Mouse (Mus musculus) stomach, embryonic 15.5 days (tissue): ENCODE measurements around the gene Tmprss15. TPM values are rescaled to one million over a fixed set of nuclear protein-coding genes. Genes with fewer than 3 reads are reported as not detected.

Experiments used
- ATAC-seq: fragments of 200-750 bp; cut with Nextera tagmentation; 2 replicates; pipeline ENCODE4 v1.8.0; 2017; ENCODE audit warnings: low read depth, moderate number of reproducible peaks, moderate TSS enrichment; ENCODE audit not compliant: insufficient read depth, low FRiP score
- H3K27ac ChIP-seq: fragments of 300-500 bp; sonication (generic); 2 replicates; pipeline ENCODE4 v1.5.1; 2015; ENCODE audit warnings: mild to moderate bottlenecking, inconsistent platforms
- H3K27me3 ChIP-seq: fragments of 300-500 bp; sonication (generic); replicated peaks from 2 replicates; pipeline ENCODE4 v1.6.1; 2015; ENCODE audit warnings: inconsistent platforms
- H3K36me3 ChIP-seq: fragments of 300-500 bp; sonication (generic); 2 replicates; pipeline ENCODE4 v1.6.1; 2015; ENCODE audit warnings: inconsistent platforms
- H3K4me1 ChIP-seq: fragments of 300-500 bp; sonication (generic); 2 replicates; pipeline ENCODE4 v1.6.1; 2015; ENCODE audit warnings: inconsistent platforms
- H3K4me2 ChIP-seq: fragments of 300-500 bp; sonication (generic); 2 replicates; pipeline ENCODE4 v1.6.1; 2015; ENCODE audit warnings: mild to moderate bottlenecking, inconsistent platforms
- H3K4me3 ChIP-seq: fragments of 300-500 bp; sonication (generic); replicated peaks from 2 replicates; pipeline ENCODE4 v1.5.1; 2015; ENCODE audit warnings: inconsistent platforms
- H3K9ac ChIP-seq: fragments of 300-500 bp; sonication (generic); 2 replicates; pipeline ENCODE4 v1.6.1; 2015; ENCODE audit warnings: inconsistent platforms
- H3K9me3 ChIP-seq: fragments of 300-500 bp; sonication (generic); 2 replicates; pipeline ENCODE4 v1.6.1; 2016; ENCODE audit warnings: inconsistent platforms
- WGBS: fragments of 180-500 bp; shearing (Covaris S2); methylation state at CpG from one replicate; pipeline ENCODE4 v1.1.7; 2015; 5-methylcytosine and 5-hydroxymethylcytosine counted together
- polyA plus RNA-seq: library from polyadenylated mRNA; unstranded; fragments of >200 nt; fragmentation: Nextera tagmentation; extraction: Ambion mirVana; gene quantifications from 2 replicates; pipeline ENCODE4 v1.2.1, GENCODE M21; 2015

Gene Tmprss15
- polyA plus RNA-seq, 1 experiment from 2014 or later, result 0.03 TPM

- no peaks in the 10 kb centered on the region for H3K27me3 ChIP-seq
- ATAC-seq, result no peak
- H3K36me3 ChIP-seq, result no peaks in the 10 kb centered on the region
- no peaks in the 10 kb centered on the region for H3K9me3 ChIP-seq
- H3K4me3 ChIP-seq, result no peak overlapping the region
- H3K4me1 ChIP-seq, result no peaks in the 10 kb centered on the region; the same call in 1 of the 2 replicates
- H3K27ac ChIP-seq, result no peak overlapping the region
- WGBS, result 76% methylated on average over 8 of the region's 8 CpGs
- H3K4me2 ChIP-seq, result no peak overlapping the region
- no peak overlapping the region for H3K9ac ChIP-seq
Measured at GRCm38 (mm10) chr16:78976384-78976783, 114.5 kb downstream of the Tmprss15 start.

- Histone ChIP-seq H3K4me3 (no peak overlapping the region), H3K27ac (no peak overlapping the region), H3K27me3 (no peaks in the 10 kb centered on the region), H3K4me2 (no peak overlapping the region), H3K9me3 (no peaks in the 10 kb centered on the region), H3K4me1 (no peaks in the 10 kb centered on the region; the same call in 1 of the 2 replicates), H3K36me3 (no peaks in the 10 kb centered on the region), H3K9ac (no peak overlapping the region)
- peak; percentile 60 for ATAC-seq
- WGBS, result 68% methylated on average over 13 of the region's 13 CpGs
Measured at GRCm38 (mm10) chr16:78974099-78974498, 116.8 kb downstream of the Tmprss15 start.

DNA sequence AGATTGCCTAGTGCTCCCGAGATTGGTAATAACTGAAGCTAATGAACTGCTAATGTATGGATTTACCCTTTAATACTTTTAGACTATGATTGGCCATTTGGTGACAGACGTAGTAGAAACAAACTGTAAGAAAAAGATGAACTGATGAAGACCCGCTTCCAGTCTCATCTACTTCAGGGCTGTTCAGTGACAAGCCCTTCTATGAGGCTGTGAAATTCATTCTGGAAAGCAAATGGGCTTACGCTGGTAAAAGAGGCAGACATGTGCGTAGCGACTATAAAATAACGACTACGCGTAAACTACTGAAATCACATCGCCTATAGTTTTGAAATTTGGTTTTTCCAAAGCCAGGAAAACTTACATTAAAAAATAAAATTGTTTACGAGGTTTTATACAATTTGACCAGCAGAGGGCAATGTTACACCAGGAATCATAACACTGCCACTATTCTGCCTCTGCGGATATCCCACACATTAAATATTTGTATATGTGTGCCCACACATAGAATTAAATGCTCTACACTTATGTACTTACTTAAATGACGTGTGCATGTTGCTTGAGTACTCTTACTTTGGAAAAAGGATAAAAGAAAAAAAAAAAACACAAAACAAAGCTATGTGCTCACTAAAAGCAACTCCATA is 121.7 kb downstream of the Tmprss15 start:
- WGBS, result 27% methylated on average over 13 of the region's 13 CpGs
- Histone ChIP-seq H3K4me1 (no peaks in the 10 kb centered on the region; the same call in 1 of the 2 replicates), H3K4me3 (no peak overlapping the region), H3K27ac (no peak overlapping the region), H3K9me3 (no peaks in the 10 kb centered on the region), H3K9ac (no peak overlapping the region), H3K27me3 (no peaks in the 10 kb centered on the region), H3K4me2 (no peak overlapping the region), H3K36me3 (no peaks in the 10 kb centered on the region)
- no peak for ATAC-seq

DNA sequence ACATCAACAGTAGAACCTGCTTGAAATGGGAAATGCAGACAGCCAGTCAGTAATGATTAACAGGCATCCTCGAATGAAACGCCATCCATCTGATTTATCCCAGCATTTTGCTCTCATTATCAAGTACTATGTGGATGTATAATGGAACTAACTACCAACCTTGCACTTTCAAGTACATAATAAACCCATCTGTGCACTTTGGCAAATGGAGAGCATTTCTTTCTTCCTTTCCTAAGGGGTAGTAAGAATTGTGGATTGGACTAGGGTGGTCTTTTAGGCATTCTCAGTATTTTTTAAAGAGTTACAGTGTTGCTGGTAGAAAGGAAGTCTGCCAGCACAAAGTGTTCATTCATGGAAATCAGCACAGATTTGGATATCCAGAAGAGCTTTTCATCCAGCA is 133.5 kb downstream of the Tmprss15 start:
- no peak for ATAC-seq
- H3K27ac ChIP-seq, result no peak overlapping the region
- H3K4me3 ChIP-seq, result no peak overlapping the region
- 65% methylated on average over 2 of the region's 2 CpGs for WGBS
- no peaks in the 10 kb centered on the region for H3K9me3 ChIP-seq
- H3K4me2 ChIP-seq, result no peak overlapping the region
- H3K4me1 ChIP-seq, result no peaks in the 10 kb centered on the region
- H3K36me3 ChIP-seq, result no peaks in the 10 kb centered on the region
- no peak overlapping the region for H3K9ac ChIP-seq
- no peaks in the 10 kb centered on the region for H3K27me3 ChIP-seq

DNA sequence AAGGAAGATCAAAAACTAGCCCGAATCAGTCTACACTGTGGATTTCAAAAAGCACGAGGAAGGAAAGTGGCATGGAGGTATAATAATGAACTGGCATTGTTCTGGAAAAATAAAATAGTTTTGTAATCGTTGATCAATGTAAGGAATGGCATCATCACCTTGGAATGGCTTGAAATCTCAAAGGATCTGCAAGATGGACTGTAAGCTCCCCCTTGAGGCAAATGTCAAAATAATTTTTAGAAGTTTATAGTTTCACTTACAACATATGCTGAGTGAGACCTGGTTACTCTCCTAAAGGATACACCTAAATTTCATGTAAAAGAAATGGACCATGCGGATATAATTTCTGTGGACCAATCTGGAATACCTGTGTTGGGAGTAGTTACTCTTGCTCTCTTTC is 140.5 kb downstream of the Tmprss15 start:
- WGBS, result 78% methylated on average over 4 of the region's 4 CpGs
- Histone ChIP-seq H3K27ac (no peak overlapping the region), H3K27me3 (no peaks in the 10 kb centered on the region), H3K4me3 (no peak overlapping the region), H3K4me1 (no peaks in the 10 kb centered on the region), H3K36me3 (no peaks in the 10 kb centered on the region), H3K4me2 (no peak overlapping the region), H3K9ac (no peak overlapping the region), H3K9me3 (no peaks in the 10 kb centered on the region)
- no peak for ATAC-seq

DNA sequence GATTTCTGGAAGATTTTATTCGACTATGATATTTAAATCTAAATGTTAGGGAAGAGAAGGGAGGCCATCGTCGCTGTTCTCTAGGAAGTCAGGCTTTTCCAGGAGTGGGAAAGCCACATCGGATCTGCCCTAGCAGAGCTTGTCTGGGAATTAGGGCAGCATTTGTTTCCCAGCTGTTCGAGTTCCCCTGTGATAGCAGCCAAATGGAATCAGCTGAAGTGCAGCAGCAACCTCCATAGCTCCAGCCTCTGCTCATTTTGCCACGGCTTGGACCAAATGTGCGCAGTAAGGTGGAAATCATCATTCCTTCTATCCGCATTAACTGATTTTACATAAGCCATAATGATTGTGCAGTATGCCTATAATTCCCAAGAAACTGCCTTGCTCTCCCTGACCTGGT is 153.1 kb downstream of the Tmprss15 start:
- Histone ChIP-seq H3K36me3 (no peaks in the 10 kb centered on the region), H3K4me2 (no peak overlapping the region), H3K27ac (no peak overlapping the region), H3K4me3 (no peak overlapping the region), H3K4me1 (no peaks in the 10 kb centered on the region), H3K9ac (no peak overlapping the region), H3K9me3 (no peaks in the 10 kb centered on the region), H3K27me3 (no peaks in the 10 kb centered on the region)
- no peak for ATAC-seq
- WGBS, result 63% methylated on average over 8 of the region's 8 CpGs

- H3K36me3 ChIP-seq, result no peaks in the 10 kb centered on the region
- H3K27ac ChIP-seq, result no peak overlapping the region
- no peak for ATAC-seq
- 0 out of 2 replicates have a peak, but pooled peaks cover 3% of the 10 kb centered on the region for H3K4me1 ChIP-seq
- no peak overlapping the region for H3K4me3 ChIP-seq
- H3K9ac ChIP-seq, result no peak overlapping the region
- no peaks in the 10 kb centered on the region for H3K27me3 ChIP-seq
- H3K4me2 ChIP-seq, result no peak overlapping the region
- 85% methylated on average over 2 of the region's 2 CpGs for WGBS
- no peaks in the 10 kb centered on the region for H3K9me3 ChIP-seq
Measured at GRCm38 (mm10) chr16:78934298-78934697, 156.6 kb downstream of the Tmprss15 start.

GRCm38 (mm10) chr16:78931287-78932025 is 159.4 kb downstream of the Tmprss15 start:
- ATAC-seq, result peak; percentile 48; the same call in 1 of the 2 replicates
- 11% methylated on average over 16 of the region's 16 CpGs for WGBS
- no peak overlapping the region for H3K9ac ChIP-seq

GRCm38 (mm10) chr16:78930382-78931286 is 160.3 kb downstream of the Tmprss15 start, which contains the start of gene Chodl:
Chodl (plus strand) TSS chr16:78930948.
- WGBS, result 10% methylated on average over 19 of the region's 19 CpGs
- Histone ChIP-seq H3K4me3 (peak within 1 kb of the TSS; percentile 43), H3K9ac (no peak within 1 kb of the TSS), H3K27me3 (no peaks in the 10 kb centered on the region), H3K9me3 (no peaks in the 10 kb centered on the region), H3K27ac (no peak within 1 kb of the TSS), H3K4me1 (0 out of 2 replicates have a peak, but pooled peaks cover 3% of the 10 kb centered on the region), H3K36me3 (no peaks in the 10 kb centered on the region), H3K4me2 (peak within 1 kb of the TSS; percentile 89)
- peak; percentile 69 for ATAC-seq

More at GRCm38 (mm10) chr16:78931287-78932025, 159.4 kb downstream of the Tmprss15 start:
- H3K27me3 ChIP-seq, result no peaks in the 10 kb centered on the region
- peak overlapping the region; percentile 43 for H3K4me3 ChIP-seq
- H3K4me1 ChIP-seq, result 0 out of 2 replicates have a peak, but pooled peaks cover 3% of the 10 kb centered on the region
- no peaks in the 10 kb centered on the region for H3K9me3 ChIP-seq
- H3K36me3 ChIP-seq, result no peaks in the 10 kb centered on the region
- H3K4me2 ChIP-seq, result peak overlapping the region; percentile 89
- H3K27ac ChIP-seq, result no peak overlapping the region

DNA sequence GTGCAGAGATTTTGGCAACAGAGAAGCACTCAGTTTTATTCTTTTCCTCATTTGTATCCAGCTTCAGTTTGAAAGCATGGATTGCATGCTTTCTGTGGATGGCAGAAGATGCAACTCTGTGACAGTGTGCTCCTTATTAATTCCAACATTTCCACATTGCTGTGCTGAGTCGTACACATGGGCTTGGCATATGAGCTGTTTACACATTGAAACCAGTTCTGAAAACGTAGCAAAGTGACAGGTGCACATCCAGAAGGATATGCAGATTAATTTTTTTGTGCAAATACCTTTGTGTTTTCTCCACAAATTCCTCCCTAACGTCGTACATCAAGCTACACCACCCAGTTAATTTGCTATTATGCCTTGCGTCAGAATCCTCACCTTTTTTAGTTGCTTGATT is 168.3 kb downstream of the Tmprss15 start:
- H3K27ac ChIP-seq, result no peak overlapping the region
- H3K27me3 ChIP-seq, result no peaks in the 10 kb centered on the region
- H3K4me3 ChIP-seq, result no peak overlapping the region
- no peaks in the 10 kb centered on the region for H3K36me3 ChIP-seq
- no peak overlapping the region for H3K9ac ChIP-seq
- ATAC-seq, result no peak
- H3K4me2 ChIP-seq, result no peak overlapping the region
- WGBS, result 60% methylated on average over 5 of the region's 5 CpGs
- H3K9me3 ChIP-seq, result no peaks in the 10 kb centered on the region
- H3K4me1 ChIP-seq, result no peaks in the 10 kb centered on the region
